Mouse (Mus musculus) G1E (cell line): Measurements from ENCODE around the gene Znrd1as. TPM values are rescaled to one million over a fixed set of nuclear protein-coding genes. Genes with fewer than 3 reads are reported as not detected.

ENCODE experiments used
- ATAC-seq: 2 replicates; pipeline ENCODE4 v1.8.0; 2016; ENCODE audit warnings: mild to moderate bottlenecking; ENCODE audit not compliant: insufficient number of reproducible peaks, poor library complexity, low FRiP score, severe bottlenecking; ENCODE audit errors: extremely low read depth
- DNase-seq: peaks from one replicate; pipeline ENCODE4 v3.0.0; 2012; ENCODE audit warnings: low spot score
- H3K27me3 ChIP-seq: 2 replicates; pipeline ENCODE4 v1.6.1; 2012; ENCODE audit warnings: mild to moderate bottlenecking, low read length, inconsistent platforms; ENCODE audit not compliant: insufficient read depth
- H3K36me3 ChIP-seq: replicated peaks from 2 replicates; pipeline ENCODE3; 2012; ENCODE audit warnings: mild to moderate bottlenecking, inconsistent platforms
- H3K4me1 ChIP-seq: 2 replicates; pipeline ENCODE4 v1.6.1; 2012; ENCODE audit warnings: low read depth, low read length, inconsistent platforms, mixed read lengths; ENCODE audit not compliant: insufficient read depth
- H3K4me3 ChIP-seq: 2 replicates; pipeline ENCODE4 v1.5.1; 2012; ENCODE audit warnings: low read depth, mild to moderate bottlenecking, inconsistent platforms, low read length, moderate library complexity, mixed read lengths
- H3K9me3 ChIP-seq: replicated peaks from 2 replicates; pipeline ENCODE4 v1.6.1; 2012; ENCODE audit warnings: inconsistent platforms
- CTCF ChIP-seq: IDR thresholded peaks from 2 replicates; pipeline ENCODE4 v1.5.1; 2012; ENCODE audit warnings: low read depth, low read length, inconsistent platforms, mixed read lengths
- GATA1 ChIP-seq: IDR thresholded peaks from 2 replicates; pipeline ENCODE4 v1.6.1; 2012; ENCODE audit warnings: borderline replicate concordance, low read length, inconsistent platforms, mixed read lengths
- GATA2 ChIP-seq: IDR thresholded peaks from 2 replicates; pipeline ENCODE4 v1.6.1; 2012; ENCODE audit warnings: low read depth, low read length, inconsistent platforms, borderline replicate concordance
- POLR2AphosphoS5 ChIP-seq: IDR thresholded peaks from 2 replicates; pipeline ENCODE4 v1.6.1; 2012; ENCODE audit warnings: low read depth, low read length, inconsistent platforms; ENCODE audit not compliant: insufficient replicate concordance
- TAL1 ChIP-seq: conservative IDR thresholded peaks from 2 replicates; pipeline ENCODE4 v1.6.1; 2012; ENCODE audit warnings: low read depth, low read length, inconsistent platforms, mixed read lengths
- polyA plus RNA-seq: library from polyadenylated mRNA; stranded (reverse); fragments of >175 nt; gene quantifications from 2 replicates; pipeline ENCODE4 v1.2.3, GENCODE M21; 2012
- total RNA-seq, 2 experiments: library from RNA; stranded (forward) in 1 of 2; stranded (reverse) in 1 of 2; fragments of 200-1000 nt in 1 of 2; fragments of >200 nt in 1 of 2; fragmentation: Nextera tagmentation in 1 of 2; gene quantifications; 2 replicates each; pipeline ENCODE4 v1.2.3; 2014 to 2017

Znrd1as gene
- total RNA-seq (2014; fragmentation: Nextera tagmentation) (17.3 and 18.0 TPM in 2 replicates), total RNA-seq (2017) (23.3 and 35.1 TPM in 2 replicates), polyA plus RNA-seq (0.77 and 0.95 TPM in 2 replicates)

DNA sequence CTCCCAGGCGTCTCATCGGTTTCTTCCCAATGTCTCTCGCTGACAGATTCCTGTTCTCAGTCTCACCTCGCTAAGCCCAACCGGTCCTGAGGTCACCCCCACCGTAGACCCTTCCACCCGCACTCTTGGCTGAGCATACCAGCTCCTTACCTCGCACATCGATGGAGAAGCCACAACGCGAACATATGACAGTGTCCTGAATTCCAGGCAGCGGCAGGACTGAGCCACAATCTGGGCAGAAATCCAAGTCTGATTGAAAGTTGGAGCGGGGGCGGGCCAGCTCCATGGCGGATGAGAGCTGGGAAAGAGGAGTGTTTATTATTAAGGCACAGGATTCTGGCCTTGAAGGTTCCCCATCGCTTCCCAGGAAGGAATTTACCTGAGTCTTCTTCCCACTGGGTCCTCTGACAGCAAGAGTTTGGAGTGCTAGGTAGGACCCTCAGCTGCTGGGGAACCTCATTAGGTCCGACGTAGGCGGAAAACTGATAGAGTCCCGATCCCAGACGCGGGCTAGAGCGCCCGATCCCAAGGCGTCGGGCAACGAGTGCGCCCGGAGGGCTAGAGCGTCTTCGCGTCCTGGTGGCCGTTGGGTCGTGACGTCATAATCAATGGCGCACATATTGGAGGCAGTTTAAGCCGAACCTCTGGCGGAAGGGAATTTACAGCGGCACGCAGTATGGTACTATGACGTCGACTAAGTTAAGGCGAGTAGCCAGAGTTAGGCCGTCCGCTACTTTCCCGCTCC, at the start of gene Znrd1as, which contains the start of gene Znrd1:
Gene Znrd1as, plus strand, starts transcription at position 594 of the 745 bp plus-strand sequence.
Gene Znrd1, minus strand, starts transcription at position 561 of the 745 bp plus-strand sequence.
- ATAC-seq (peak; percentile 97), DNase-seq (peak; percentile 71)
- peaks cover 28% of the 10 kb centered on the region for H3K4me1 ChIP-seq
- TF ChIP-seq TAL1 (no peak), CTCF (no peak), GATA2 (no peak), POLR2AphosphoS5 (no peak), GATA1 (no peak)
- H3K27me3 ChIP-seq, result no peaks in the 10 kb centered on the region
- H3K4me3 ChIP-seq, result peak within 1 kb of the TSS; percentile 77
- peaks cover 30% of the 10 kb centered on the region for H3K36me3 ChIP-seq
- H3K9me3 ChIP-seq, result no peaks in the 10 kb centered on the region

DNA sequence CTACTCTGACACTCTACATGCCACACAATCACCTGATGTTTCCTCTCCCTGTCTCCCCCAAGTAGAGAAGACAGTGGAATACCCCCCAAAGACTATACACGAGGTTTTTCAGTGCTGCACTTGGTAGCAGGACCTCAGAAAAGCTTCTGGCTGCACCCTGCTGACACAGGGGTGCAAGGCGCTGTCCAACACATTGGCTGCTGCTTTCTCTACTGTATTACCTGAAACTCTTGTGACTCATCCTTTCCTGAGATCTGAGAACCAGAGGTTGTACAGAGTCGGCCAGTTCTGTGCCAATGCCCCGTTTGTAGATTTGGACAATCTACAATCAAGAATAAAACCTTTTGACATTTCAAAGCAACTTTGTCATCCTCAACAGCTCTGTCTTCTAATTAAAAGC, 48.6 kb upstream of the Znrd1as start:
- no peak for TF ChIP-seq TAL1
- no peak for TF ChIP-seq CTCF
- no peak for TF ChIP-seq GATA2
- TF ChIP-seq GATA1, result no peak
- no peak for TF ChIP-seq POLR2AphosphoS5
- H3K36me3 ChIP-seq, result no peaks in the 10 kb centered on the region
- no peaks in the 10 kb centered on the region; the same call in none of the 2 replicates for H3K27me3 ChIP-seq
- H3K4me3 ChIP-seq, result no peak overlapping the region
- no peak for DNase-seq
- no peaks in the 10 kb centered on the region for H3K4me1 ChIP-seq
- H3K9me3 ChIP-seq, result no peaks in the 10 kb centered on the region
- ATAC-seq, result no peak

- no peaks in the 10 kb centered on the region for H3K36me3 ChIP-seq
- TF ChIP-seq GATA2, result no peak
- TF ChIP-seq CTCF, result no peak
- no peak for TF ChIP-seq POLR2AphosphoS5
- no peak for TF ChIP-seq TAL1
- TF ChIP-seq GATA1, result no peak
- no peak for ATAC-seq
- no peak for DNase-seq
- no peaks in the 10 kb centered on the region for H3K9me3 ChIP-seq
- no peaks in the 10 kb centered on the region for H3K4me1 ChIP-seq
- no peaks in the 10 kb centered on the region; the same call in none of the 2 replicates for H3K27me3 ChIP-seq
- no peak overlapping the region for H3K4me3 ChIP-seq
Observed at GRCm38 (mm10) chr17:36912031-36912430, 46.4 kb upstream of the Znrd1as start.

DNA sequence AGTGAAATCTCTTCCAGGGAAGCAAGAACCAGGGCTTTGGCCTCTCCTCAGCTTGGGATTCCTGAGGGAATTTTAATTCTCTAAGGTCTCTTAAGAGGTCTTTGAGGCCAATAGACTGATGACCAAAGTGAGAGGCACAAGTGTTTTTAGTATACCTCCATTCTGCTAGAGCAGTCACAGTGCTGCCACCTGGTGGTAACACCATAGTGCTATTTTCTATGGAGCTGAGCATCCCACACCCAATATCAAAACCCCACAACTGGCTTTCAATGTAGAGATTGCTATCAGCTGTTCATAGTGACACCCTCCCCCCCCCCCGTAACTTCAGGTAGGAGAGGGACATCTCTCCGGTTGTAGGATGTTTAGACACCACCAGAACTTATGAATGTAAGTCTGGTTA, 44.3 kb upstream of the Znrd1as start:
- peak; percentile 44 for DNase-seq

DNA sequence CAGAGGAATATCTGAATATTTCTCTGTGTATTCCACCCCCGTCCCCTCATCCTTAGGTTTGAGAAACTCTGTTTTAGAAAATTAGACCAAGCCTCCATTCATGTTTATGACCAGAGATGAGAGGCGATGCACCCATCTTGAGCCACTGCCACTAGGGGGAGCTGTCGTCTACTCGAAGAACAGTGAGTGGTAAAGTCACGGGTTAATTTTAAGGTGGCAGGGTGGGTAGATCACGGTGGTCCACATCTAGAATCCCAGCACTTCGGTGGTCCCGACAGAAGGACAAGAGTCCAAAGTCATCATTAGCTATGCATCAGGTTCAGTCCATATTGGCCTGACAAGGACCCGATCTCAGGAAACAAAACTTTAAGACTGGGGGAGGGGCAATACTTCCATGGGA, 43.3 kb upstream of the Znrd1as start:
- ATAC-seq, result no peak; the same call in 1 of the 2 replicates

More for the DNA sequence above, 44.3 kb upstream of the Znrd1as start:
- H3K4me1 ChIP-seq, result no peaks in the 10 kb centered on the region
- no peaks in the 10 kb centered on the region for H3K36me3 ChIP-seq
- no peak overlapping the region for H3K4me3 ChIP-seq
- ATAC-seq, result no peak
- no peaks in the 10 kb centered on the region; the same call in 1 of the 2 replicates for H3K27me3 ChIP-seq
- no peak for TF ChIP-seq POLR2AphosphoS5
- peak; percentile 49; the same call in 1 of the 2 replicates for TF ChIP-seq CTCF
- no peaks in the 10 kb centered on the region for H3K9me3 ChIP-seq

GRCm38 (mm10) chr17:36920239-36920638, 38.2 kb upstream of the Znrd1as start:
- ATAC-seq, result no peak

More for the DNA sequence above, 43.3 kb upstream of the Znrd1as start:
- Histone ChIP-seq H3K27me3 (no peaks in the 10 kb centered on the region), H3K4me3 (no peak overlapping the region), H3K9me3 (no peaks in the 10 kb centered on the region), H3K36me3 (no peaks in the 10 kb centered on the region), H3K4me1 (peaks cover under 1% of the 10 kb centered on the region; the same call in 1 of the 2 replicates)
- TF ChIP-seq TAL1 (no peak), GATA1 (no peak), GATA2 (no peak), CTCF (peak; percentile 47; the same call in 1 of the 2 replicates), POLR2AphosphoS5 (no peak)
- no peak for DNase-seq

More at GRCm38 (mm10) chr17:36920239-36920638, 38.2 kb upstream of the Znrd1as start:
- Histone ChIP-seq H3K4me3 (no peak overlapping the region), H3K4me1 (peaks cover 3% of the 10 kb centered on the region; the same call in 1 of the 2 replicates), H3K27me3 (no peaks in the 10 kb centered on the region), H3K36me3 (no peaks in the 10 kb centered on the region), H3K9me3 (no peaks in the 10 kb centered on the region)
- TF ChIP-seq CTCF, result no peak
- no peak for TF ChIP-seq GATA1
- no peak for TF ChIP-seq POLR2AphosphoS5
- no peak for TF ChIP-seq GATA2
- DNase-seq, result no peak
